Mouse (Mus musculus) MEL (cell line): Measurements from ENCODE around the gene Kif26b. TPM values are rescaled to one million over a fixed set of nuclear protein-coding genes. Genes with fewer than 3 reads are reported as not detected.

ENCODE experiments used
- DNase-seq: peaks from one replicate; pipeline ENCODE4 v3.0.0; 2011; ENCODE audit warnings: low read depth, low spot score
- H3K27ac ChIP-seq: 2 replicates; pipeline ENCODE4 v1.5.1; 2012; ENCODE audit warnings: low read depth, mild to moderate bottlenecking, control low read depth, low read length, moderate library complexity; ENCODE audit not compliant: control insufficient read depth
- H3K27me3 ChIP-seq, 2 experiments: fragments of 150-350 bp in 1 of 2; sonication (generic) in 1 of 2; 2 replicates each; pipeline ENCODE4 v1.6.1; 2012; ENCODE audit warnings: low read length in 2 of 2, mild to moderate bottlenecking in 2 of 2, improper control_type of control experiment in 1 of 2, moderate library complexity in 1 of 2; ENCODE audit not compliant: insufficient read depth in 2 of 2, control insufficient read depth in 1 of 2
- H3K36me3 ChIP-seq, 2 experiments: 2 replicates each; pipeline ENCODE4 v1.6.1; 2012 to 2014; ENCODE audit warnings: low read length in 2 of 2, improper control_type of control experiment in 1 of 2, inconsistent platforms in 1 of 2, mild to moderate bottlenecking in 1 of 2; ENCODE audit not compliant: insufficient read depth in 2 of 2, control insufficient read depth in 1 of 2
- H3K4me1 ChIP-seq, 2 experiments: fragments of 150-350 bp in 1 of 2; sonication (generic) in 1 of 2; 2 replicates each; pipeline ENCODE4 v1.6.1; 2012; ENCODE audit warnings: low read length in 2 of 2, improper control_type of control experiment in 1 of 2, mild to moderate bottlenecking in 1 of 2; ENCODE audit not compliant: insufficient read depth in 2 of 2, control insufficient read depth in 1 of 2
- H3K4me3 ChIP-seq, 2 experiments: fragments of 150-350 bp in 1 of 2; sonication (generic) in 1 of 2; 2 replicates each; pipeline ENCODE4 v1.5.1; 2012; ENCODE audit warnings: low read depth in 2 of 2, low read length in 2 of 2, mild to moderate bottlenecking in 2 of 2, moderate library complexity in 2 of 2, control low read depth in 1 of 2, improper control_type of control experiment in 1 of 2; ENCODE audit not compliant: control insufficient read depth in 1 of 2, insufficient read depth in 1 of 2
- H3K79me2 ChIP-seq: 2 replicates; pipeline ENCODE4 v1.6.1; 2012; ENCODE audit warnings: mild to moderate bottlenecking, low read length, moderate library complexity; ENCODE audit not compliant: control insufficient read depth, poor library complexity, insufficient read depth
- H3K9ac ChIP-seq: 2 replicates; pipeline ENCODE4 v1.6.1; 2012; ENCODE audit warnings: low read depth, mild to moderate bottlenecking, control low read depth, low read length, moderate library complexity; ENCODE audit not compliant: control insufficient read depth, poor library complexity, severe bottlenecking
- H3K9me3 ChIP-seq: fragments of 150-350 bp; sonication (generic); replicated peaks from 2 replicates; pipeline ENCODE4 v1.6.1; 2012; ENCODE audit warnings: mild to moderate bottlenecking, low read length, improper control_type of control experiment, moderate library complexity; ENCODE audit not compliant: insufficient read depth
- BHLHE40 ChIP-seq: IDR thresholded peaks from 2 replicates; pipeline ENCODE4 v1.6.1; 2012; ENCODE audit warnings: low read depth, mild to moderate bottlenecking, inconsistent platforms, low read length, improper control_type of control experiment, borderline replicate concordance
- E2F4 ChIP-seq: IDR thresholded peaks from 2 replicates; pipeline ENCODE4 v1.6.1; 2011; ENCODE audit warnings: low read depth, low read length, improper control_type of control experiment, borderline replicate concordance
- ETS1 ChIP-seq: IDR thresholded peaks from 2 replicates; pipeline ENCODE4 v1.6.1; 2012; ENCODE audit warnings: low read depth, mild to moderate bottlenecking, inconsistent platforms, low read length, improper control_type of control experiment, moderate library complexity
- GABPA ChIP-seq: IDR thresholded peaks from 2 replicates; pipeline ENCODE4 v1.6.1; 2012; ENCODE audit warnings: low read depth, mild to moderate bottlenecking, inconsistent platforms, low read length, improper control_type of control experiment, moderate library complexity
- HCFC1 ChIP-seq: IDR thresholded peaks from 2 replicates; pipeline ENCODE4 v1.6.1; 2012; ENCODE audit warnings: low read depth, mild to moderate bottlenecking, inconsistent platforms, low read length, improper control_type of control experiment, moderate library complexity
- JUND ChIP-seq: IDR thresholded peaks from 2 replicates; pipeline ENCODE4 v1.6.1; 2011; ENCODE audit warnings: low read depth, mild to moderate bottlenecking, improper control_type of control experiment, low read length
- KAT2A ChIP-seq: conservative IDR thresholded peaks from 2 replicates; pipeline ENCODE4 v1.6.1; 2012; ENCODE audit warnings: low read depth, low read length, improper control_type of control experiment, inconsistent platforms
- MAFK ChIP-seq: IDR thresholded peaks from 2 replicates; pipeline ENCODE4 v1.6.1; 2011; ENCODE audit warnings: low read depth, mild to moderate bottlenecking, low read length, improper control_type of control experiment, borderline replicate concordance
- MAX ChIP-seq: IDR thresholded peaks from 2 replicates; pipeline ENCODE4 v1.6.1; 2011; ENCODE audit warnings: low read length, improper control_type of control experiment
- MAZ ChIP-seq: IDR thresholded peaks from 2 replicates; pipeline ENCODE4 v1.6.1; 2012; ENCODE audit warnings: low read depth, mild to moderate bottlenecking, inconsistent platforms, low read length, improper control_type of control experiment
- MXI1 ChIP-seq: IDR thresholded peaks from 2 replicates; pipeline ENCODE4 v1.6.1; 2011; ENCODE audit warnings: mild to moderate bottlenecking, low read depth, low read length, improper control_type of control experiment
- MYB ChIP-seq: IDR thresholded peaks from 2 replicates; pipeline ENCODE4 v1.6.1; 2011; ENCODE audit warnings: mild to moderate bottlenecking, low read depth, low read length, improper control_type of control experiment
- NRF1 ChIP-seq: IDR thresholded peaks from 2 replicates; pipeline ENCODE4 v1.6.1; 2014; ENCODE audit warnings: low read depth, mild to moderate bottlenecking, inconsistent platforms, low read length, improper control_type of control experiment, moderate library complexity; ENCODE audit not compliant: poor library complexity, insufficient read depth, severe bottlenecking
- POLR2A ChIP-seq, 2 experiments: IDR thresholded peaks; 2 replicates each; pipeline ENCODE4 v1.6.1; 2011 to 2012; ENCODE audit warnings: low read length in 2 of 2, mild to moderate bottlenecking in 2 of 2, control low read depth in 1 of 2, improper control_type of control experiment in 1 of 2, low read depth in 1 of 2, moderate library complexity in 1 of 2; ENCODE audit not compliant: control insufficient read depth in 1 of 2, insufficient read depth in 1 of 2, poor library complexity in 1 of 2
- POLR2AphosphoS5 ChIP-seq: IDR thresholded peaks from 2 replicates; pipeline ENCODE4 v1.6.1; 2012; ENCODE audit warnings: low read depth, borderline replicate concordance, mild to moderate bottlenecking, inconsistent platforms, low read length, moderate library complexity, mixed read lengths
- RAD21 ChIP-seq: IDR thresholded peaks from 2 replicates; pipeline ENCODE4 v1.6.1; 2011; ENCODE audit warnings: mild to moderate bottlenecking, low read depth, low read length, improper control_type of control experiment
- RCOR1 ChIP-seq: IDR thresholded peaks from 2 replicates; pipeline ENCODE4 v1.6.1; 2012; ENCODE audit warnings: low read depth, mild to moderate bottlenecking, inconsistent platforms, low read length, improper control_type of control experiment
- USF1 ChIP-seq: IDR thresholded peaks from 2 replicates; pipeline ENCODE4 v1.6.1; 2014; ENCODE audit warnings: low read depth, mild to moderate bottlenecking, inconsistent platforms, low read length, improper control_type of control experiment, moderate library complexity
- polyA plus RNA-seq, 2 experiments: library from polyadenylated mRNA; stranded (reverse) in 1 of 2; unstranded in 1 of 2; fragments of >175 nt in 1 of 2; fragments of >200 nt in 1 of 2; gene quantifications; 2 replicates each; pipeline versions ENCODE4 v1.2.1 to v1.2.4; 2012; ENCODE audit warnings: low replicate concordance in 2 of 2, low read depth in 1 of 2; ENCODE audit not compliant: insufficient read length in 2 of 2, insufficient read depth in 1 of 2, missing spikeins in 1 of 2
- total RNA-seq: library from RNA; depleted of rRNA; stranded (reverse); fragments of 300-350 nt; gene quantifications from 2 replicates; pipeline ENCODE4 v1.2.3, GENCODE M21; 2012

Gene Kif26b
- total and polyA plus RNA-seq, 3 experiments = 0.08 to 0.50 TPM; not detected in 1

GRCm38 (mm10) chr1:178871055-178871454, 342.1 kb downstream of the Kif26b start:
- TF ChIP-seq MXI1 (no peak), HCFC1 (no peak), USF1 (no peak)
- H3K79me2 ChIP-seq = no peaks in the 10 kb centered on the region
- H3K27me3 ChIP-seq = peaks cover 0 to 4% of the 10 kb centered on the region in 2 experiments; a peak in 2 of 4 replicates
- DNase-seq = no peak
- no peak overlapping the region for H3K4me3 ChIP-seq
- H3K27ac ChIP-seq = no peak overlapping the region
- no peaks in the 10 kb centered on the region for H3K4me1 ChIP-seq
- no peaks in the 10 kb centered on the region for H3K36me3 ChIP-seq
- no peak overlapping the region for H3K9ac ChIP-seq
- H3K9me3 ChIP-seq = no peaks in the 10 kb centered on the region

- H3K79me2 ChIP-seq = no peaks in the 10 kb centered on the region
- no peak overlapping the region for H3K4me3 ChIP-seq
- H3K36me3 ChIP-seq = no peaks in the 10 kb centered on the region
- no peaks in the 10 kb centered on the region for H3K4me1 ChIP-seq
- DNase-seq = no peak
- H3K27ac ChIP-seq = no peak overlapping the region
- H3K27me3 ChIP-seq = peaks cover 0 to 2% of the 10 kb centered on the region in 2 experiments; a peak in 1 of 4 replicates
- no peak overlapping the region for H3K9ac ChIP-seq
- TF ChIP-seq BHLHE40 (no peak), HCFC1 (no peak), POLR2A (IDR thresholded peaks at IDR 0.05; ENCODE audit: control insufficient read depth in 1 of 2, insufficient read depth in 1 of 2, low read depth in 1 of 2, low read length in 2 of 2, poor library complexity in 1 of 2) (no peak), JUND (no peak), MAZ (no peak), ETS1 (no peak), E2F4 (no peak), POLR2AphosphoS5 (no peak), KAT2A (no peak), MYB (no peak), NRF1 (no peak), GABPA (no peak), RAD21 (no peak), MAX (no peak), RCOR1 (no peak), MAFK (no peak)
- TF ChIP-seq, all 39 proteins: peak for 0
- H3K9me3 ChIP-seq = no peaks in the 10 kb centered on the region
Observed at GRCm38 (mm10) chr1:178876926-178877325, 348.0 kb downstream of the Kif26b start.
